Mouse (Mus musculus): Measurements from ENCODE around the gene Gdap1l1.
"Not testable (repeated sequence)": the region's sequence is repeated elsewhere in the genome, so short reads cannot be mapped to it uniquely, and the experiment has no call there.

Gene Gdap1l1

DNA sequence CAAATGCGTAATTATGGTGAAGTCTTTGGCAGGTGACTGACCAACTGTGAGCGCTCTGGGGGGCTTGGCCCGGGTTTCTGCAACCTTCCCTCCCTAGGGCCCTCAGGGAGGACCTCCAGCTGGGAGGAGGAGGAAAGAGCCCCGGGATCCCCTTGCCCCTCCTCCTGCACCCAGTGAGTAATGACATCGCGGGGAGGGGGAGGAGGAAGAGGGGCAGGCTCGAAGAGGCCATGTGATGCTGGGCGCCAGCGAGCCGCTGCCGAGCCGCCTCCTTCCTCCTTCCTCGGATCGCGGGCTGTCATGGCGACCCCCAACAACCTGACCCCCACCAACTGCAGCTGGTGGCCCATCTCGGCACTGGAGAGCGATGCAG lies at the start of gene Gdap1l1:
Gene Gdap1l1 (plus strand): TSS at position 231 of the 373 bp plus-strand sequence.
- no peak for DNase-seq (ENCODE audit: low spot score in 2 of 2)

DNA sequence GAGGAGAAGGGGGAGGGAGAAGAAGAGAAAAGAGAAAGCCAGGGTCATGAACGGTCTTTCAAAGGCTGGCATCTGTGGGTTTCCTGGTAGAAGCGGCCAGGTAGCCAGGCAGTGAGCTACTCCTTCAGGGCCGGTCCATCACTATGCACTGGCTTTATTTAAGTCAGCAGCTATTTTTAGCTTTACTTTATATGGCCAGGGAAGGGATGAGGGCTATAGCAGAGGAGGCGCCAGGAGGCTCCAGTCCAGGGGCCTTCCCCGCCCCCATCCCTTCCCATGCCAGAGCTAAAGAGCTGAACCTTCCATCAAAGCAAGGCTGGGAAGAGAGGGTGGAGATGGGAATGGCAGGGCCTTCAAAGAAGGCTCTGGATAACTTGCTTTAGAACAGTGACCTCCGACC lies 45.8 kb upstream of the Gdap1l1 start:
- no peak for DNase-seq (ENCODE audit: low spot score in 2 of 2)

DNA sequence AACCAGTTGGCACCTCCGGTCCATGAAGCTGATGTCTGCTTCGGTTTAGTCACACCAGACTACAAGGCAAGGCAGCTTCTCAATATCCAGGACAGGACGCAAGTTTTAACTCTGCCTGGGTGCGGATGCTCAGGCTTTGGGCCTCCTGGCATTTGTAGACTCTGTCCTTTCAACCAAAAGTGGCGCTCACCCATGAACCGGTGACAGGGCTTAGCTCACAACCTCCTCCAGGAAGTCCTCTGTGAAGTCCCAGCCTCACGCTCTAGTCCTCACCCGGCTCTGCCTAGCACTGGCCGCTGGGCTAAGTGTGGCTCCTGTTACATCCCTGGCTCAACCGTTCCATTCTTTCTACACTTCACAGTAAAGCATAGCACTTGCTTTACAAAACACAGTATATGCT lies 45.0 kb upstream of the Gdap1l1 start:
- DNase-seq (ENCODE audit: low spot score in 2 of 2): no peak

DNA sequence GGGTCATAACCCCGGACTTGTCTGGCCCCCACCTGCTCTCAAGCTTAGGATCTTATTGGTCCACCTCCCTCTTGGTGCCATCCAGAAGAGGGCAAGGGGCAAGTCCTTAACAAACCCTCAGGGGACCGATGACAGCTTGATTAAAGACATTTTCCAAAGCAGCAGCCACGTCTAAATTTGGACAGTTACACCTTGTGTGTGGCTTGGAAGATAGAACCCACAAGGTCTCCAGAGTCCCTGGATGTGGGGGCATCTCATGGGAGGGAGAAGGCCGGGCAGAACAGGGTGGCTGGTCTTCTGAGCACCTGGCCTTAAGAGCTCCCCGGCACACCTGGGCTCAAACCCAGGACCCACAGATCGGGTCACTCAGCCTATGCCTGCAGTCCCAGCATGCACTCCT lies 44.3 kb upstream of the Gdap1l1 start:
- no peak for DNase-seq (ENCODE audit: low spot score in 2 of 2)

DNA sequence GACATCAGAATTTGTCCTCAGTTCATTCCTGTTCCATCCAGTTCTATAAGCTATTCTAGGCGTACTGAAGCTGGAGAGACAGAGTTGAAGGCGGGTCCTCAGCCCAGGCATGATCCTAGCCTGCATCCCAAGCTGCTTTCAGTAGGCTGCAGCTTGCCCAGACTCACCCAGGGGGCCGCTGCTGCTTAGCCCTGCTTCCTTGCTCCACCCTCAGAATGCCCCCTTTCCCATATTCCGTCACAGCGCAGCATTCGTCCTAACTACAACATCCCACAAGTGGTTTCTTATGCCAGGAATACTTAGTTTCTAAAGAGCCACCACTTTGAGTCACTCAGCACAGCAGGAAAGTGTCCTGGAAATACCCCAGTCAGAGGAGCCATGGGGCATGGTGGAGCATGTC lies 43.3 kb upstream of the Gdap1l1 start:
- DNase-seq (ENCODE audit: low spot score in 2 of 2): no peak

DNA sequence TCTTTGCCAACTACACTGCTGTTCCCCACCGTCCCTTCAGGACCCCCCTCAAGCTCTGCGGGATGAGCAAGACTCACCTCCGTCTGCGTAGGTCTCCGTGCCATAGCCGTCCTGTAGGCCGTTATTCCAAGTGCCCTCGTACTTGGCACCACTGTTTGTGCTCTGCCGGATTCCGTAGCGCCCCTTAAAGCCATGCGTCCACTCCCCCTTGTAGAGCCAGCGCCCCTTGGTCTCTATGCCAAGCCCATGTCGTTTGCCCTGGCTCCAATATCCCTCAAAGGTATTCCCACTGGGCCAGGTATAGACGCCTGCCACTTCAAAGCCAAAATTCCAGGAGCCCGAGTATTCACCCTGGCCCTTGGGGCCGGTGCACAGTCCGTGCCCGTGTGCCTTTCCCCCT lies 41.2 kb upstream of the Gdap1l1 start:
- no peak for DNase-seq (ENCODE audit: low spot score in 2 of 2)

DNA sequence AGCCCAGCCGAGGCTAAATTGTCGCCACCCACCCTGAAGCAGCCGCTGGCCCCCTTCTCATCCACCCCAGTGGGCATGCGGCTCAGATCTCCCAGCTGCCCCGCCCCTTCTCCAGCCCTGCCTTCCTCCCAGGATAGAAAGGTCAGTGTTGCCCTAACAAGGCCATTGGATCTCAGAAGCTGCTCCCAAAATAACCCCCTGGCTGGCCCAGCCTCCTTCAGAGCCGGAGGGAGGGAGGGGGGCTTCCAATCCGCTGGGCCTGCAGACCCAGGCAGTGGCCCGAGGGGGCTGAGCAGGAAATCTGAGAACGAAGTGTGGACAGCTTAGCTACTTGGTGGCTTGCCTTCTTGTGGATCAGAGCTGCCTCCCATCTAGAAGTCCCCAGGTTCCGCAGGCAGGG lies 40.4 kb upstream of the Gdap1l1 start, which contains the start of gene Jph2:
Gene Jph2 (minus strand): TSS at position 89 of the 400 bp plus-strand sequence.
- peak in 1 of 2 experiments; percentile 24 for DNase-seq (ENCODE audit: low spot score in 2 of 2)

DNA sequence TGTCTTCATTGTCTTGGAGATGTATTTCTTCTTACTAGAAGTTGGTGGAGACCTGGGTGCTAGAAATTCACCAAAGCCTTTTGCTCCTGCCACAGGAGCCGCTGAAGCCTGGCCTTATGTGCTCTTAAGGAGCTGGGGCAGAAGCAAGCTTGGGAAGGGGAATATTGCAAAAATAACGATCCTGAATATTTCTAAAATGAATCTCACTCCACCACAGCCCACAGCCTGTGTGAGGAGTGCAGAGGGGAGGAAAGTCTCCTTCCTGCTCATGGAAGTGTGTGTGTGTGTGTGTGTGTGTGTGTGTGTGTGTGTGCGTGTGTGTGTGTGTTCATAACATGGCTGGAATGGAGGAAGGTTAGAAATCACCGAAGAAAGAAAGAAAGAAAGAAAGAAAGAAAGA lies 39.5 kb upstream of the Gdap1l1 start:
- DNase-seq (ENCODE audit: low spot score in 2 of 2): no peak

DNA sequence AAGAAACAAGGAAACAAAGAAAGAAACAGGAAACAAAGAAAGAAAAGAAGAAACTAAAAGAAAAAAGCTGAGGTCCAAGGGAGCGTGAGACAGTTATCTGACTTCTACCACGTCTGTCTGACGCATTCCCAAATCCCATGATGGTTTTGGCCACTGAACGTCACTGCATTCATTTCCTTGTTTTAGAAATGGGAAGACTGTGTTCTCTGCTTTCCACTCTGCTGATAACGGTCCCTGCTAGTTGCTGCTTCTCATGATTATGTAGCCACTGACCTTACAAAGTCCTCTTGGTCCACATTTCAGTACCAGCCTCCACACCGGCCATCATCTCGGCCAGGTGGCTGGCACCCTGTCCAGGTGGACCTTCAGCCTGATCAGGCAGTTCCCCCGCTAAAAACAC lies 39.1 kb upstream of the Gdap1l1 start:
- DNase-seq (ENCODE audit: low spot score in 2 of 2): no peak

DNA sequence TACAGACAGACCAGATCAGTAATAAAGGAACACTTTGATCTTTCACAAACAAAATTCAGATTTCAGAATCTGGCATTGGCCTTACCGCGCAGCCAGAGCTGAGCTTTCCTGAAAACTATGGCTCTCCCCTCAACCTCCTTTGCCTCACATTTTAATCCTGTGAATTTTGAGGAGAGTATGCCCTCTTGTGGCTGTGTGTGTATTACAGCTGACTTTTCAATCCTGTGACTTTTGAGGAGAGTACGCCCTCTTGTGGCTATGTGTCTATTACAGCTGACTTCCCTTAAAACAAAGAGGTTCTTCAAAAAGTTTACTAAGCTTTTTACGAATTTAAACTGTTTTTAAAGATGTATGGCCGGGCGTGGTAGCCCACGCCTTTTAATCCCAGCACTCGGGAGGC lies 37.1 kb upstream of the Gdap1l1 start:
- peak; percentile 72 to 77 for DNase-seq (ENCODE audit: low spot score in 2 of 2)

DNA sequence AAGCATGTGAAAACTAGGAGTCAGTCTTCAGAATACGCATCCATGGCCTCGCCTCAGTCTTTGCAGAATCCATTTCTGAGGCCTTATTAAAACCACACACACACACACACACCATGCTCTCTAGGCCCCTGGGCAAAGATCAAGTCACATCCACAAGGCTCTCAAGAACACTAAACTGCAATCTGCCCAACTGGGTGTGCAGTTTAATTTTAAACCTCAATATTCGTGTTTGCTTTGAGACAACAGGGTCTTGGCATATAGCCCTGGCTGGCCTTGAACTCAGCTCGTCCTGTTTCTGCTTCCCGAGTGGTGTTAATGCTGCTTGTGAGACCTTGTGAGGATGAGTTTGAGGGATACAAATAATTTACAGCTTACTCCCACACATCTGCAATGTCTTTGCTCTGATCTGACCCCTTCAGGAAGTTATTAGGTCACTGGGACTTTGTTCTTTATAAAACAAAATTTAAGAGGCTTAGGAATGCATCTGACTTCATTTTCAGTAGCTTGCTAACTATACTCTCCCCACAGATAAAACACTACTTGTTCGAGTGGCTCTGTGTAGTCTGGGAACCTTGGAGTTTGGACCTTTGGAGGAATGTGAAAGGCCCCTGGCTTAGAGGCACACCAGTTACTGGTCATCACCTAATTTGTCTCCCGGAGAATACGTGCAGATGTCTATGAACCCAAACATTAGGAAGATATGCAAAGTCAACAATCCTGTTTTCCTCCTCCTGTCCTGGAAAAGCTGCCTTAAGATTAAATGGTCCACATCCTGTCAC lies 34.0 kb upstream of the Gdap1l1 start:
- DNase-seq (ENCODE audit: low spot score in 2 of 2): no peak

DNA sequence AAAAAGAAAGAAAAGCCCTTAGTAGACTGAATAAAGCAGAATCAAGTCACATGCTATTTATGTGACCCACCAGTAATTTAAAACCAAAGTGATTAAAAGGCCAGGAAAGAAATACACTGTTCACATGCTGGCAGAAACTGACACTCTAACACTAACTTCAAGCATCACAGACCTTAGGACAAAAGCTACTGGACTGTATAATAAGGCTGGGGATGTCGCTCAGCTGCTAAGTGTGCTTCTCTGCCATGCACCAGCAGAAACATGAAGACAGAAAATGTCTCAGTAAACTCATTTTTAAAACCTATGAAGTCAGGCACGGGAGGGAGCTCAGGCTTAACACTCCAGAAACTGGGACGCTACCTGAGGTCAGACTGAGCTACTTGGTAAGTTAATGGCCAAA lies 28.1 kb upstream of the Gdap1l1 start:
- no peak for DNase-seq (ENCODE audit: low spot score in 2 of 2)

DNA sequence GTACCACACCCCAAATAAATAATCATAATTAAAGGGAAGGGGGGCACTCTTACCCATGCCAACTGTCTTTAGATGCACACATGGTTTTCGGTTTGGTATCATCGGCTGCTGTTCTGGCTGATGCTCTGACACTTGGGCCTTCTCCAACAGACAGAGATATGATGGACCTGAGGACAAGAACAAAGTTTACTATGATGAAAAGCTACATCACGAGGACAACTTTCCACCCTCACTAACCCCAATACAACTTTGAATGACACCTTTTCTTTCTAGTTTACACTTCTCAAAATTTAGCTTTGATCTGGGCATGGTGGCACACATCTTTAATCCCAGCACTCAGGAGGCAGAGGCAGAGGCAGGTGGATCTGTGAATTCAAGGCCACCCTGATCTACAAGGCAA lies 26.9 kb upstream of the Gdap1l1 start:
- DNase-seq (ENCODE audit: low spot score in 2 of 2): not testable (repeated sequence)

DNA sequence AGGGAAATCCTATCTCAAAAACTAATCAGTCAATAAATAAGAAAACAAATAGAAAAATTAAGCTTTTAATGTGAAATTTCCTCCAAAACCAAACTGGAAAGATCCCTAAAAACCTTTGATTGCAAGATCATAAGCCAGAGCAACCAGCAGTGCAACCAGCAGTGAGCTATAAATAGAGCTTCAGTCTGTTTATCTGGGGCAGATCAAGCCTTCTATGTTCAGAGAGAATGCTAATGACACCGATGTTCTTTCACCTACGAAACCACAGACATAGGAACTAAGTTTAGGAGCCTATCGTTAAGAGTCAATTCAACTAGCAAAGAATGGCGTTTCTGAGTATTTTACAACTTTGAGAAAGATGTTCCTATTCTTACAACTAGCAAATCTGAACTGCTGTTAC lies 26.4 kb upstream of the Gdap1l1 start:
- no peak for DNase-seq (ENCODE audit: low spot score in 2 of 2)

DNA sequence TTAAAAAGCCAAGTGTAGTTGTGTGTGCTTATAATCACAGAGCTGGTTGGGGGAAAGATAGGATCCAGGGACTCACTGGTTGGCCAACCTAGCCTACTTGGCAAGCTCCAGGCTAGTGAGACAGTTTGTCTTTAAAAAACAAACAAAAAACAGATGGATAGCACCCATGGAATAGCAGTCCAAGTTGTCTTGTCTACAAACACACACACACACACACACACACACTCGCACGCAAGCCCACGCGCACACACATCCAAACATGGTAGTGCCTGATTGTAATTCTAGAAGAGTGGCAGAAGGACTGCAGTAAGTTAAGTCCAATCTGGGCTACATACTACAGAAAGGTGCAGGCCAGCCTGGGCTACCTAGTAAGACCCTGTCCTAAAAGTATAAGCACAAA lies 25.9 kb upstream of the Gdap1l1 start:
- no peak for DNase-seq (ENCODE audit: low spot score in 2 of 2)

DNA sequence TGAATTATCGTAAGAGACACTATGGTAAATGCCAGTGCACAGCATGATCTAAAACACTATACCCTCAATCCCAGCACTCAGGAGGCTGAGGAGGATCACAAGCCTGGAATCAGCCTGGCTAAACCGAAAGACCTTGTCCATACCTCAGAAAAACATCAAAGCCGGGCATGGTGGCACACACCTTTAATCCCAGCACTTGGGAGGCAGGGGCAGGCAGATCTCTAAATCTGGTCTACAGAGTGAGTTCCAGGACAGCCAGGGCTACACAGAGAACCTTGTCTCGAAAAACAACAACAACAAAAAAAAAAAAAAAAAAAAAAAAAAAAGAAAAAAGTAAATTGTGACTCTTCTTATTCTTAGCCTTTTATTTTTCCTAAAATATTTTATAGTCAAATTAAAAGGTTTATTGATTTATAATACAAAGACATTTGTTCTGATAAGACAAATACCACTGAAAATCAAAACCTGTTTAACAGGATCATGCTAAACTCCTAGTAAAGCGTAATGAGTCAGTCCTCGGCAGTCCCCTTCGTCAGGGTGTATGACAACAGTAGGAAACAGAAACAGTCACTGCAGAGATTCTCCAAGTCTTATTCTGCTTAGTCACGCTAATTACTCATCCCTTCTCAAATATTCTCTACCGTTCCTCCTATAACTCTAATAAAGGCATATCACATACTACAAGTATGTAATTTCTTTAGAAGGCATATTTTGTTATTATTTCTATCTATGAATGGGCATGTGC lies 25.3 kb upstream of the Gdap1l1 start:
- DNase-seq (ENCODE audit: low spot score in 2 of 2): no peak

DNA sequence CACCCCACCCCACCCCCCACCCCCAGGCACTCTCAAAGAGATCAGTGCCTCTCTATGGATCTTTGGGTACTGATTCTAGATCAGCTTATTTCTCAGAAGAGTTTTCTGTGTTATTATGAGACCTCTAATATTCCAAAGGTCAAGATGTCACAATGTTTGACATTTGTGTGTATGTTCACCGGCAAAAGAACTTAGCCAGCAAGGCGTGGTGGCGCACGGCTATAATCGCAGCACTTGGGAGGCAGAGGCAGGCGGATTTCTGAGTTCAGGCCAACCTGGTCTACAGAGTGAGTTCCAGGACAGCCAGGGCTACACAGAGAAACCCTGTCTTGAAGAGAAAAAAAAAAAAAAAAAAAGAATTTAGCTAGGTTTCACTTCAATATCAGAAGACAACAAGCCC lies 21.2 kb upstream of the Gdap1l1 start:
- no peak for DNase-seq (ENCODE audit: low spot score in 2 of 2)

DNA sequence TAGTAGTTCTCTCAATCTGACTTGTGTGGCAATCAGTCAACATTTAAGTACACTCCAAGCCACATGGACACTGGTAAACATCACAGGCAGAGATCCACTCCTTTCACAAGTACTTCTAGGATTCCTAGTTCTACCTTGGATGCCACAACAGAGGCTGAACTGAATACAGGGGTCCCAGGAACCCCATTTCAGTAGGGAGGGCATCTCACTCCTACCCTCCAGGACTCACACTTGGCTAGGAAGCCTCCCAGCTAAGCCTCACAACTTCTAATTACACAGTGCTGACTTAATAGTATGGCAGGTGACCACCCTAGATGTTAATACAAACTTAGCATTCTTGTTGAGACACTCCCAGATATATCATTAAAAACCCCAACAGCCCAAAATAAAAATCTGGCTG lies 20.4 kb upstream of the Gdap1l1 start:
- no peak for DNase-seq (ENCODE audit: low spot score in 2 of 2)

DNA sequence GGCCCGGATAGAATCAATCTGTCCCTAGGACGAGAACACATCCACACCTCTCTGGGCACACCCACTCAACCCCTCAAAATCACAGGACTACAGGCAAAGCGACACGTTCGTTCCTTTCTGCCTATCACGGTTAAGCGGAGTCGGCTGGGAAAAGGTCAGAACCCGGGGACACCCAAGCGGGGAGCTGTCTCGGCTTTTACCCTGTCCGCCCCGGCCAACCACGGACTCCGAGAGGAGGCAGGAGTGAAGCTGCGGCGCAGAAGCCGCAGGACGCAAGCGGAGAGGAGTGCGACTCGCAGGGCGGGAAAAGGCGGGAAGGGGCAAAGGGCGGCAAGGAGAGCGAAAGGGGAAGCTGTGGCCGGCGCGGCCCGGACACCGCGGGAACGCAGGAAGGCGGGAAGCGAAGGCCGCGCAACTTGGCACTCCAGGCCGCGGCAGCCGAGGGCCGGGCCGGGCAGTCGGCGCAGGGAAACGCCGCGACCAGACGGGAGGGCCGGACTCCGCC lies 19.4 kb upstream of the Gdap1l1 start:
- DNase-seq (ENCODE audit: low spot score in 2 of 2): peak in 1 of 2 experiments; percentile 13

DNA sequence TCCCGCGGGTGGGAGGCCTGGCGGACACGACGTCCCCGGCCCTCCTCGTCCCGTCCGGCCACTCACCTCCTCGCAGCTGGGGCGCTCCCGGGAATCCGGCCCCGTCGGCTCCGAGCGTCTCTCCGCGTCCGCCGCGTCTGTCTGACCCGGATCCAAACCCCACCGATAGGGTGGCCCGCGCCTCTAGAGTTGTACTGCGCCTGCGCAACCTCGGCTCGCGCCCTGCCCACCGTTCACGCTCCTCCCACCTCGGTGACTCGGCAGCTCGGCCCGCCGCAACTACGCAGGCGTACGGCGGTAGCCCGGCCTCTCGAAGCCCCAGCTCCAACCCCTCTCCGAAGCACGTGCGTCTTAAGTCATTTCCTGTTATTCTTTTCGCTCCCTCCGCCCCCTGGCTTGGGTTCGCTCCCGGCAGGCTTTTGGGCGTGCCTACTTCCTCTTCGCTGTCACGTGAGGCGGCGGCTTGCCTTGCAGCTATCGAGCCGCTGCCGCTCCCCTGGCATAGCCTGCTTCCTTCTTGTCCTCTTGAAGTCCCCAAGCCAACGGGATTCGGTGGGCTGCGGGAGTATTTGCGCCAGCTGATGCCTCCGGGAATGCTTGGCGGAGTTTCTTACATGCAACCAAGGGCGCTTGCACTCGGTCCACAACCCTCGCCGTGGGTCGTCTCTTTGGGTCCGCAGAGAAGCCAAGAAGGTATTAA lies 18.8 kb upstream of the Gdap1l1 start:
- peak; percentile 99 to 100 for DNase-seq (ENCODE audit: low spot score in 2 of 2)

DNA sequence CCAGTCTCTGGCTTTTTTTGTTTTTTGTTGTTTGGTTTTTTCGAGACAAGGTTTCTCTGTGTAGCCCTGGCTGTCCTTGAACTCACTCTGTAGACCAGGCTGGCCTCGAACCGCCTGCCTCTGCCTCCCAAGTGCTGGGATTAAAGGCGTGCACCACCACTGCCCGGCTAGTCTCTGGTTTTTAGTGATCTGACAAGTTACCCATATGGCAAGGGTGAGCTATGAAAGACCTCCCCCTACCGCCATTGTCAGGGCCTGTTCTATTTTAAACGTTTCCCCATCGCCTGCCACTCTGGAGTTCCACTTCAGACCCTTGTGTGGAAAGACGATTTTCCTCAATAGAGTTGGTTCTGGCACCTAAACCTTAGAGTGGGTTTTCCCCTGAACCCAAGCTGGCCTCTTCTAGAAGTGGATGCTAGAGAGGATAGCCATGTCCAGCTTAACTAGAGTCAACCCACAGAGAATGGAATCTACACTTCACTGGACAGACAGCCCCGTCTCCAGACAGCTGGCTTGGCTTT lies 17.9 kb upstream of the Gdap1l1 start:
- DNase-seq (ENCODE audit: low spot score in 2 of 2): no peak
